Mouse (Mus musculus): ENCODE results near the gene Mapk6.
"Not testable (repeated sequence)": the region's sequence is repeated elsewhere in the genome, so short reads cannot be mapped to it uniquely, and the experiment has no call there.

Mapk6 gene

DNA sequence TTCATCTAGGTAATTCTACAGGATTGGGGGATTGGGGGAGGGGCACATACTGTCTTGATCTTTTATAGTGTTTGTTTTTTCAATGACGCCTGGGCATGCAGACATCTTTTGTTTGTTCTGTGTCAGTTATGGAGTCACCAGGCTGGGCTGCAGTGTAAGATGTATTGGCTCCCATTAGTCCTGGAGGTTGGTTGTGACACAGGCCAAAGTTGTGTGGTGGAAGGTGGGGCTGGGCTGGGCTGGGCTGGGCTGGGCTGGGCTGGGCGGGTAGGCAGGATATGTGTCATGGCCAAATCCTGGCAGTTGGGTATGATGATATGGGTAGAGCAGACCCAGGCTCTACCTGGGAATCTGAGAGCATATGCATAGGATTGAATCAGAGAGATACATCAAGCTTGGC, 31.0 kb downstream of the Mapk6 start:
- DNase-seq: no peak

DNA sequence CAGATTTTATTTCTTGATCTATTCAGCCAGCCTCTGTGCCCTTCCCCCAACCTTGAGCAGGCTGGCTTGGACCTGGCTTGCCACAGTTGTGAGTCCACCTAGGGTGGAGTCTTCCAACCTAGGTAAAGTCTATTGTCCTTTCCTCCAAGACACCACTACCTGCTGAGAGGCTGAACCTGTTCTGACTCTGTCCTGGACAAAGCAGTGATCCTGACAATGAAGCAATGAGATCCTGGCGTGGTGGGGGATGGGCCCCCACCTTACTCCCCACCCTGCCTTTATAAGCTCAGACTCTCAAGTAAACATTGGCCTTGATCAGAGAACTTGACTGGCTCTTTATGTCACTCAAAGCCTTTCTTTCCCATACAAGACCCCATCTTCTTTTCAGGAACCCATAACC, 33.4 kb downstream of the Mapk6 start:
- no peak for DNase-seq

- peak; percentile 20 for DNase-seq
Observed at GRCm38 (mm10) chr9:75375606-75376005, 34.2 kb downstream of the Mapk6 start.

DNA sequence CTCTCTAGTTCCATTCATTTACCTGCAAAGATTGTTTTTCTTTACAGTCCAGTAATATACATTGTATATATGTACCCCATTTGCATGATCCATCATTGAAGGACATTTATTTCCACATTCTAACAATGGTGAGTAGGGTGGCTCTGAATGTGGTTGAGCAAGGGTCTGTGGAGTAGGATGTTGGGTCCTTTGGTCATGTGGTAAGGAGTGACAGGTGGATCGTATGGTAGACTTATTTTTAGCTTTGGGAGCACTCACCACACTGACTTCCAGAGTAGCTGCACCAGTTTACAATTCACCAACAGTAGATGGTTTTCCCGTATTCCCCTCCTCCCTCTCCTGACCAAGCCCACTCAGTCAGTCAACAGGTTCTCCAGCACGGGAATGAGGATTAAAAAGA, 41.0 kb downstream of the Mapk6 start:
- no peak for DNase-seq

- no peak for DNase-seq
Observed at GRCm38 (mm10) chr9:75366191-75366590, 43.6 kb downstream of the Mapk6 start.

- no peak for DNase-seq
Observed at GRCm38 (mm10) chr9:75365195-75365594, 44.6 kb downstream of the Mapk6 start.

DNA sequence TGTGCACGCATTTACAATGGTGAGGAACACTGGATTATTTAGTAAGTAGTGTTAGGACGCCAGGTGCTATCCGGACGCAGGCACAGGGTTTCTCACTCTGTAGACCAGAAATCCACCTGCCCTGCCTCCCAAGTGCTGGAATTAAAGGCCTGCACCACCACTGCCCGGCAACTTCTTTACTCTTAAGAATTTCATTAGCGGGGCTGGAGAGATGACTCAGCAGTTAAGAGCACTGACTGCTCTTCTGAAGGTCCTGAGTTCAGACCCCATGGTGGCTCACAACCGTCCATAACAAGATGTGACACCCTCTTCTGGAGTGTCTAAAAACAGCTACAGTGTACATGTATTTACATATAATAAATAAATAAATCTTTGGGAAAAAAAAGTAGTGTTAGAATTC, 46.1 kb downstream of the Mapk6 start:
- not testable (repeated sequence) for DNase-seq

DNA sequence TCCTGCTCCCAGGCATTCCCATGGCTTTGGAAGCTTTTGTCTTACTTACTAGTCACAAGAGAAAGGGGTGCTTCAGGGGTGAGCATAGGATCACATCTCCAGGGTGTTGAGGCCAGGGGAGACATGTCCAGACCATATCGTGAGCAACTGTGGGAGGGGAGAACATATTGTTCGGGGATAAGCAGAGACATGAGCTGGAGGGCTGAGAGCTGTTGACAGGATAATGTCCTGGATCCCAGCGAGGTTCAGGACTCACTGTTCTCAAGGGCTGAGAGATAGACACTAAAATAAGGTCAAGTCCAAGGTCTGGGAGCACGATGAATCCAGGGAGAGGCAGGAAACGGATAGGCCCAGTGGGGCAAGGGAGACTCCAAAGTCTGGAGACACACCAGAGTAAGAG, 46.8 kb downstream of the Mapk6 start:
- DNase-seq: no peak

DNA sequence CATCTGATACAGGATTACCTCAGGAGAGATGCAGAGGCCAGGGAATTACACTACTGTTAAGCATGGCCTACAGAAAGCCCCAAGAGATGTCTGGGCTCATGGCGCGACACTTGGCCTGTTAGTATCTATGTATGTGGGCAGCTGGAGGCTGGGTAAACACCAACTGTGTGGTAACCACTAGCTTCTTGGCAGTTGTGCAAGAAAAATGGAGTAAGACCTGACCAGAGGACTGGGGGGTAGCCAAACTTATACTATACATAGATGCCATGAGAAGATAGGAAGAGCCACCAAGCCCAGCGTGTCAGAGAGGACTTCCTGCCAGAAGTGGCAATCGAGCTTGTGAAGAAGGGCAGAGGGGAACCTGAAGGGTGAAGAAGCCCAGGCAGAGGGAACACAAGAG, 47.6 kb downstream of the Mapk6 start:
- no peak for DNase-seq

DNA sequence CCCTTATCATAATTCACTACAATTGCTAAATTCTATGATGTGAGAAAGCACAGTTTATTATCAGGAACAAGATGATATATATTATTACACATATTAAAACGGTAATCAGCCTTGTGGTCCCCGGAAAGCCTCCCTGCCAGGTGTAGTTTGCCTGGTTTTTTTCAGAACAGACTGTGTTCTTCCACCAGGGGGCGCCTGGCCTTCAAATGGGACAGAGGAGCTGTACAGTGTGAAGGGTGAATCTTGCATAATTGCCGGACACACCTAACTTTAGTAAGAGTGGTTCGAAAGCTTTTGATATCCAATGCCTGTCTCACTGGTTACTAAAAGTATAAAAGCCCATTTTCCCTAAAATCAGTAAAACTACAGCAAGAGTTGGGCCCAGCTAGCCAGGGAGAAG, 48.1 kb downstream of the Mapk6 start:
- DNase-seq: peak; percentile 58

GRCm38 (mm10) chr9:75357087-75357654, 52.6 kb downstream of the Mapk6 start:
- no peak for DNase-seq

DNA sequence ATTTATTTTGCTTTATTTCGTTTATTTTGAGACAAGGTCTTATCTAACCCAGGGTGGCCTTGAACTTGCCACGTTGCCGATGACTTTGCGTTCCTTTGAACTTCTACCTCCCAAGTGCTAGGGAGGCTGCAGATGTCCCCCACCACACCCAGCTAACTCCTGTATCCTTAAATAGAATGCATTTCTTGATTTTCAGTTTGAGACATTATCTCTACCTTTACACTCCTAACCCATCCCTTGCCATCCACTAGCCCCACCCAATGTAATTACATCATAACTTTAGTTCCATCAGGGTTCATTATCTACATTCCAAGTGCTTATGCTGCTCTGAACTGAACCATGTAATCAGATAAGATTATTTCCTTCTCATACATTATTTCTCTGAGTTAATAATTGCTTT, 54.0 kb downstream of the Mapk6 start:
- DNase-seq: no peak

GRCm38 (mm10) chr9:75353094-75353493, 56.7 kb downstream of the Mapk6 start:
- no peak for DNase-seq

DNA sequence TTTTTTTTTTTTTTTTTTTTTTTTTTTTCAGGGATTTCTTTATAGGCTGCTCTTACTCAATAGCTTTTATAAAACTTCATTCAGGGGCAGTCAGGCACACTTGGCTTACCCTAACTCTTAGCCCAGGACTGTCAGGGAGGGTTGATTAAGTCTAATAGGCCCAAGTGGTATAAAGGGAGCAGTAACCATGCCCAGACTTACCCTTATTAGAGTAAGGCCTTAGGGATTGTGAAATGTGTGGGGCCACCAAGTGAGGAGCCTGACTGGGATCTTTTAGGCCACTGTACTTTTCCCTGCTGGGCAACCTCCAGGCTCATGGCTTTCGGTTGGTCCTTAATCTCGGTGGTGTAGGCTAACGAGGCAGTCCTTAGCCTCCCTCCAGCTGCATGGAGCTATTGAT, 61.2 kb downstream of the Mapk6 start:
- no peak for DNase-seq

DNA sequence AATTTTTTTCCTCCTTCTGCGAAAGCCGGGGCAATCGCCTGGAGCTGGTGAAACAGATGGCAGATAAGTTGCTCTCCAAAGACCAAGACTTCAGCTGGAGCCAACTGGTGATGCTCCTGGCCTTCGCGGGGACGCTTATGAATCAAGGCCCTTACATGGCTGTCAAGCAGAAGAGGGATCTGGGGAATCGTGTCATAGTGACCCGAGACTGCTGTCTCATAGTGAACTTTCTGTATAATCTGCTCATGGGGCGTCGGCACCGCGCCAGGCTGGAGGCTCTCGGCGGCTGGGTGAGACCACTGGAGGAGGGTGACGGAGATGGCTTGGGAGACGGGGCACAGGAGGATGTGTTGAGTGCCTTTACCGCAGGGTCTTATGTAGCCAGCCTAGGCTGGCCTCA, 61.7 kb downstream of the Mapk6 start:
- no peak for DNase-seq

DNA sequence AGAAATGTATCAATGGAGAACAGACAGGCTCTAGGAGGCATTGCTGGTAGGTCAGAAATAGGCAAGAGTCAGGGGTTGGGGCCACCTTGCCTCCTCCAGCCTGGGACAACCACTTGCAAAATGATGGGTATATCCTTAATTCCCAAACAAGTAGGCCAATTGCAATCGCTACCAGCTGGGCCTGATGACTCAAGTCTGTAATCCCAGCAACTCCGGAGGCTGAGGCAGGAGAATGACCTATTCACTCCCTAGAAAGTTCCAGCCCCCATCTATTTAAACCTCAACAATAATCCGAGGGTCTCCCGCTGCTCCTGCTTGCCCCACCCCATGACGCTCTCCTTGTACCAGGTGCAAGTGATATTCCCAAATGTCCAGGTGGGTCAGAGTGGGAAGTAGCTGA, 62.3 kb downstream of the Mapk6 start, which contains the start of gene Bcl2l10:
Gene Bcl2l10 (plus strand): TSS at position 301 of the 400 bp plus-strand sequence.
- no peak for DNase-seq

- no peak for DNase-seq
Observed at GRCm38 (mm10) chr9:75342433-75342832, 67.4 kb downstream of the Mapk6 start.

DNA sequence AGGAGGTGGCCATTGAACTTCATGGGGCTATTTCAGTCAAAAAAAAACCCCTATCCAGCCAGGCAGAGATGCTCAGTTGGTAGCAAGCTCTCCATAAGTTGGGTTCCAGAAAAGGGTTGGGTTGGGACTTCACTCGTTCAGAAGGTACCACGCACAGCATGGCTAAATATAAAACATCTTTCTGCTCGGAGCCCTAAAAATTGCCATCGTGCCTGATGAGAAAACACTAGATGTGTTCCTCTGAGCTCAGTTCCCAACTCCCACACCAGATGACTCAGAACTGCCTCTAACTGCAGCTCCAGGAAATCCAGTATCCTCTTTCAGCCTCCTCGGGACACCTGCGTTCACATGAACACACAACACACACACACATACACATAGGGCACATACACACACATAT, 71.8 kb downstream of the Mapk6 start:
- DNase-seq: no peak

- no peak for DNase-seq
Observed at GRCm38 (mm10) chr9:75334440-75334839, 75.4 kb downstream of the Mapk6 start.

DNA sequence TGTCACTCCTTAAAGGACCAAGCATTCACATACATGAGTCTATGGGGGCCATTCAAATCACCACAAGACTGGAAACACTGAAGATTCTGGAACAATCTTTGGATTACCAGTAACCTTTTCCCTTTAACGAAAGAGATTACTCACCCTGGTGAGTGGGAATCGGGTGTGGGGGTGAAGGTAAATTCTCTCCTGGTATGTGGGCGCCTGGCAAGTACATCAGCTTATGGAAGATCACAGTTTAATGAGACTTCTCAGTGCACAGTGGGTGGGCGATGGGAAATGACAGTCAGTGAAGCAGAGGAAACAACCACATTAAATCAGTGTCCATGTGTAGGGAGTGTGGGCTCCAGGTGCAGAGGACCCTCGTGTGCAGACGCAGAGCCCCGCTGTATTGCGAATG, 79.0 kb downstream of the Mapk6 start:
- DNase-seq: no peak

DNA sequence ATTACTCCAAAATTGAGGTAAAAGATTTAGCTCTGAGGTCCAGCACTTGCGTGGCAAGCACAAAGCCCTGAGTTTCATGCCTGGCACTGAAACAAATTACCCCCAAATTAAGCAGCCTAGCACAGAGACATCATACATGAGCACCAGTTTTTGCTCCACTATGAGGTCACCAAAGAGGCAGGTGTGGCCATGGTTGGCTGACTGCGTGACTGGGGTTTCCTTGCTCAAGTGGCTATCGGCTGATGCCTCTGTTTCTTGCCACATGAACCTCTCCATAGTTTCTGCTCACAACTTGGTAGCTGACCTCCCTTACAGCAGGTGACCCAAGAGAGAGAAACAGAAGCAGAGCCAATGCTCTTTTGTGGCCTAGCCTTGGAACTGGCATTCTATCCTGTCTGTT, 81.8 kb downstream of the Mapk6 start:
- no peak for DNase-seq

DNA sequence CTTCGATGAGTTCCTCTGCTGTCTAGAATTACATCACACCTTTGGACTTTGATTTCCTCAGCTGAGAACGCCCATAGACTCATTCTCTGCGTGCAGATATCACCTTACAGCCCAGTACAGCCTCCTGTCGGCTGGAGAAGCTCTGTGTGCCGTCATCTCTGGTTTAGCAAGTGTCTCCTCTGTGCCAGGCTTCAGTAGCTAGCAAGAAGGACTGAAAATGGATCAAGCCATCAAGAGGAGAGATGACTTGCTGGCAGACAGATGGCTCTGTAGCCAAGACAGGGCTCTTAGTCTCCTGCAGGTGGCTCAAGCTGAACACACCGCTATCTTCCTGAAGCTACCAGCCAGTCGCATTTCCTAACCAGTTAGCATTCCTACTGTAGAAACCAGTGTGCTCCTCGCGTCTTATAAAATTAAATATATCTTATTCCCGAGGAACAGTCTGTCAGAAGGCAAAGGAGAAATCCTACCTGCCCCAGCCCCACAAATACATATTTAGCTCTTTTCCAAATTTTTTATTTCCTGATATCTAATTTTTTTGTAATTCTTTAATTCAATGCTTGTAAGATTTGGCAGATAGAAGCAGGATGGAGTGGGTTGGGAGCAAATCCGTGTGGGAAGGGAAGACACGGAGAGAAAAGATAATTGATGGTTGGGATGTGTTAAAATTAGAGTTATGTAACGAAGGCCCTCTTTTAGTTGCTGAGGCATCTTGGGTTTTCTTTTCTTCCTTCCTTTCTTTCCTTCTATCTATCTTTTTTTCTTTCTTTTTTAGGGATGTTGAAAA, 87.5 kb downstream of the Mapk6 start:
- peak; percentile 68 for DNase-seq

DNA sequence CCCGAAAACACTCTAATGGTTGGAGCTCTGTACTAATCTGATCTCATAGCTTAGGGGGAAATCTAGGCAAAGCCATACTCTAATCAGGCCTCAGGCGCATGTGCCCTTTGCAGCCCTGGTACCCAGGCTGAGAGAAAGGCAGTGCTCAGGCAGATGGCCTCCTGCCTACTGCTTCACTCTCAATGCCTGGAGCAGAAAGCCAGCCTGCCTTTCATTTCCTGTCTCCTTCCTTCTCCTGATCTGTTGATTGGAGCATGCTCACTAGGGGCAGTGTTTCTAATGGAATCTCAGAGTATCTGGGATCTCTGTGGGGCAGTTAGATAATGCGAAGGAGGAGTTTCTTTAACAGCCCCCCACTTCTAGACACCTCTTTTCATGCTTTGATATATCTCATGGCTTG, 90.4 kb downstream of the Mapk6 start:
- peak; percentile 66 for DNase-seq

Data from cerebellum, adult 11-12 months (tissue).